Mouse (Mus musculus): ENCODE data around the gene Nrp2. TPM values are rescaled to one million over a fixed set of nuclear protein-coding genes. Genes with fewer than 3 reads are reported as not detected.

Nrp2 gene
- total RNA-seq, 1 experiment, result 14.4 TPM

DNA sequence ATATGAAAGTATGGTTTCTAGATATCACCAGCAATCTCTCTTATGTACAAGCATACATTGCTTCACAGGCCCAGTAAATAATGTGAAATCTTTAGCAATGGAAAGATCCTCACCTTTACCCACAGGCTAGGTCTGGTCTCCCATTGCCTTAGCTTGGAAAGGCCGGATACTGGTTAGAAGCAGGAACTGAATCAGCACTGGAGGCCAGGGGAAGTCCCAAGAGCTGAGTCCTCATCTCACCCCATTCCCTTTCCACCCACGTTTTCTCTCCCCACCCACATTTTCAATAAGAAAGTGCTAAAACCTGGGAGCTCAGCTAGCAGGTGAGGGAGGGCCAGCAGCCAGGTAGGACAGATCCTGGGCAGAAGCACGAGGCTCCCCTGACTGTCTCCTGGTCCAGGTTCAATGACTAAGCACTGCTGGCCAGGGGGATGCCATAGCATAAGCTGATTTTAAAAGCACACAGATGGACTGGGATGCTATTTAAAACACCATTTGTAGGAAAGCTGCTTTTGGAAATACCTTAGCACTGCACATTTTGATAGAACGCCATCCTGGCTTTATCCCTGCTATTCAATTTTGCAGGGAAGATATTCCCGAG is 47.4 kb downstream of the Nrp2 start:
- no peak for TF ChIP-seq MAFK (IDR thresholded peaks at IDR 0.05; ENCODE audit: insufficient read depth, low read depth, low read length)
- no peak for TF ChIP-seq ZNF384 (IDR thresholded peaks at IDR 0.05; ENCODE audit: low read depth, low read length)
- no peak for TF ChIP-seq HCFC1 (IDR thresholded peaks at IDR 0.05; ENCODE audit: borderline replicate concordance, insufficient read depth, low read length)
- no peak for TF ChIP-seq ZC3H11A (IDR thresholded peaks at IDR 0.05; ENCODE audit: borderline replicate concordance, low read depth, low read length)
- no peak for TF ChIP-seq CHD2 (IDR thresholded peaks at IDR 0.05; ENCODE audit: low read depth, low read length)
- DNase-seq (ENCODE audit: low read depth, low spot score), result no peak
- in situ Hi-C loops (cut with MboI; ENCODE audit: low sequenced_read_pairs in 2 of 2, unreplicated experiment in 2 of 2), result no loop called here
- no peak overlapping the region for H3K4me3 ChIP-seq (ENCODE audit: insufficient read depth in 1 of 2, low read depth in 1 of 2, low read length in 2 of 2, poor library complexity in 1 of 2, severe bottlenecking in 1 of 2)
- no peak overlapping the region for H3K27ac ChIP-seq (ENCODE audit: insufficient read depth, low read depth, low read length, poor library complexity, severe bottlenecking)
- H3K9ac ChIP-seq (ENCODE audit: insufficient read depth, low read depth, low read length, poor library complexity, severe bottlenecking), result no peak overlapping the region
- H3K4me1 ChIP-seq (ENCODE audit: control insufficient read depth in 2 of 2, insufficient read depth in 2 of 2, low read length in 2 of 2, poor library complexity in 1 of 2), result peaks cover 3 to 11% of the 10 kb centered on the region in 2 experiments; a peak in 2 of 4 replicates
- H3K36me3 ChIP-seq (ENCODE audit: control insufficient read depth, insufficient read depth, low read length, poor library complexity, severe bottlenecking), result no peaks in the 10 kb centered on the region
- no peaks in the 10 kb centered on the region for H3K9me3 ChIP-seq (ENCODE audit: control insufficient read depth, insufficient read depth, low read depth, low read length)

DNA sequence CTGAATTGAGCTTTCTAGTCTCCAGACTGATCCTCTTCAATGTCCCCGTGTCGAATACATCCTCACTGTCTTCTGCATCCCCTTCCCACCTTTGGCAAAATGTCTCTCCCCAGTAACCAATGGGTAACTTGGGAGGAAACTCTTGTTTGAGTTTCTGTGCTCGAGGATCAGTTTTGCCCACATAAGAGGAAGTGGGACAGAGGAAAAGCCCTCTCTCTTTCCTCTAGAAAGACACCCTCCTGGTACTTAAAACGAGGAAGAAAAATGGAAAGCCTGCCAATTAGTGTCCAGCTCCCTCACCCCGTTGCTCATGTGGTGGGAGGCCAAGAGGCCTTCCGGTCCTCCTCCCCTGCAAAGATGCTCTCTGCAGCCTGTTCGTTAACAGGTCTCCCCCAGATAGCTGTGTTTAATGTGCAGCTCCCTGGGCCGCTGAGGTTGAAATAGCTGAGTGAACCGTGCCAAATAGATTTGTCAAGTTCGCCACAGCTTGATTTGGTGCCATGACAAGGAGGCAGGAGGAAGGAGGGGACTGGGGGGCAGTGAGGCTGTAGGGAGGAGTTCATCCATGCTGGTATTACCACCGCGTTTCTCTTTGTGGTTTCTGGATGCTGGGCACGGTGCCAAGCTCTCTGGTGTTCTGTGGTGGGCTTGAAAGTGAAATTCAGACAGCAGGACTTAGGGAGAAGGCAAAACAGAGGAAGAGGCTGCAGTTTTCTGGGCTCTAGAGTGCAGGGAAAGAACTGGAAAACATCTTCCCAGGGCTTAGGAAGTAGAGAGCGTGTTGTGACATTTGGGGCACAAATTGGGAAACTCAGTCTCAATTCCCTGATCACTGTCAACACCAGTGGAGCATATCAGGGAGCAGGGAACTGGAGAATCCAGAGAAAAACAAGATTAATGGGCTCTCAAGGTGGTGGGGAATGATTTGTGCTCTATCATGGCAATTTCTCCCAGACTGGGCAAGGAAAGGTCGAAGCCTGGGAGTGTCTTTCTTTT is 48.2 kb downstream of the Nrp2 start:
- in situ Hi-C loops (cut with MboI; ENCODE audit: low sequenced_read_pairs in 2 of 2, unreplicated experiment in 2 of 2), result no loop called here
- Histone ChIP-seq H3K4me1 (ENCODE audit: control insufficient read depth in 2 of 2, insufficient read depth in 2 of 2, low read length in 2 of 2, poor library complexity in 1 of 2) (peaks cover 3 to 11% of the 10 kb centered on the region in 2 experiments; a peak in 2 of 4 replicates), H3K27ac (ENCODE audit: insufficient read depth, low read depth, low read length, poor library complexity, severe bottlenecking) (no peak overlapping the region)

DNA sequence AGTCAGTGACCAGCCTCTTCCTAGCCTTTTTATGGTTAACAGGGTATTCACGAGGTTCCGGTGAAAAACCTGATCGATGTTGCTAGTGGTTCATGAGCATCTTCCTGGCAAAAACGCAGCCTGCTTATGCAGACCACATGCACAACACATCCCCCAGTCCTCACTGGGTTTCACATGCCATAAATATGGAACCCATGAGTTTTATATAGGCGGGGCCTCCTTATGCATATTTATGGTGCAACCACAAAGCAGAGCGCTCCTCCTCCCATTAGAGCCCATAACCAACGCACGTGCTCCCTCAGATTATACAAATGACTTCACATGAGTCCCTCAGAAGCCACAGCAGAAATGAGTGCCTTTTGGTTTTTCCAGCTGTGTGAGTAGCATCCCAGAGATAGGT is 49.0 kb downstream of the Nrp2 start:
- in situ Hi-C loops (cut with MboI; ENCODE audit: low sequenced_read_pairs in 2 of 2, unreplicated experiment in 2 of 2), result no loop called here
- Histone ChIP-seq H3K27ac (ENCODE audit: insufficient read depth, low read depth, low read length, poor library complexity, severe bottlenecking) (no peak overlapping the region), H3K36me3 (ENCODE audit: control insufficient read depth, insufficient read depth, low read length, poor library complexity, severe bottlenecking) (no peaks in the 10 kb centered on the region), H3K4me1 (ENCODE audit: control insufficient read depth in 2 of 2, insufficient read depth in 2 of 2, low read length in 2 of 2, poor library complexity in 1 of 2) (peaks cover 3 to 11% of the 10 kb centered on the region in 2 experiments; a peak in 2 of 4 replicates), H3K4me3 (ENCODE audit: insufficient read depth in 1 of 2, low read depth in 1 of 2, low read length in 2 of 2, poor library complexity in 1 of 2, severe bottlenecking in 1 of 2) (no peak overlapping the region), H3K9ac (ENCODE audit: insufficient read depth, low read depth, low read length, poor library complexity, severe bottlenecking) (no peak overlapping the region), H3K9me3 (ENCODE audit: control insufficient read depth, insufficient read depth, low read depth, low read length) (no peaks in the 10 kb centered on the region)
- TF ChIP-seq ZC3H11A (IDR thresholded peaks at IDR 0.05; ENCODE audit: borderline replicate concordance, low read depth, low read length) (no peak), HCFC1 (IDR thresholded peaks at IDR 0.05; ENCODE audit: borderline replicate concordance, insufficient read depth, low read length) (no peak), CHD2 (IDR thresholded peaks at IDR 0.05; ENCODE audit: low read depth, low read length) (no peak), ZNF384 (IDR thresholded peaks at IDR 0.05; ENCODE audit: low read depth, low read length) (no peak), MAFK (IDR thresholded peaks at IDR 0.05; ENCODE audit: insufficient read depth, low read depth, low read length) (no peak)
- DNase-seq (ENCODE audit: low read depth, low spot score), result no peak

More for the DNA sequence above, 48.2 kb downstream of the Nrp2 start:
- TF ChIP-seq MAFK (IDR thresholded peaks at IDR 0.05; ENCODE audit: insufficient read depth, low read depth, low read length), result no peak
- TF ChIP-seq CHD2 (IDR thresholded peaks at IDR 0.05; ENCODE audit: low read depth, low read length), result no peak
- no peak for TF ChIP-seq ZC3H11A (IDR thresholded peaks at IDR 0.05; ENCODE audit: borderline replicate concordance, low read depth, low read length)
- no peak for TF ChIP-seq ZNF384 (IDR thresholded peaks at IDR 0.05; ENCODE audit: low read depth, low read length)
- no peak for TF ChIP-seq HCFC1 (IDR thresholded peaks at IDR 0.05; ENCODE audit: borderline replicate concordance, insufficient read depth, low read length)
- Histone ChIP-seq H3K4me3 (ENCODE audit: insufficient read depth in 1 of 2, low read depth in 1 of 2, low read length in 2 of 2, poor library complexity in 1 of 2, severe bottlenecking in 1 of 2) (no peak overlapping the region), H3K9ac (ENCODE audit: insufficient read depth, low read depth, low read length, poor library complexity, severe bottlenecking) (no peak overlapping the region), H3K36me3 (ENCODE audit: control insufficient read depth, insufficient read depth, low read length, poor library complexity, severe bottlenecking) (no peaks in the 10 kb centered on the region), H3K9me3 (ENCODE audit: control insufficient read depth, insufficient read depth, low read depth, low read length) (no peaks in the 10 kb centered on the region)
- no peak for DNase-seq (ENCODE audit: low read depth, low spot score)

DNA sequence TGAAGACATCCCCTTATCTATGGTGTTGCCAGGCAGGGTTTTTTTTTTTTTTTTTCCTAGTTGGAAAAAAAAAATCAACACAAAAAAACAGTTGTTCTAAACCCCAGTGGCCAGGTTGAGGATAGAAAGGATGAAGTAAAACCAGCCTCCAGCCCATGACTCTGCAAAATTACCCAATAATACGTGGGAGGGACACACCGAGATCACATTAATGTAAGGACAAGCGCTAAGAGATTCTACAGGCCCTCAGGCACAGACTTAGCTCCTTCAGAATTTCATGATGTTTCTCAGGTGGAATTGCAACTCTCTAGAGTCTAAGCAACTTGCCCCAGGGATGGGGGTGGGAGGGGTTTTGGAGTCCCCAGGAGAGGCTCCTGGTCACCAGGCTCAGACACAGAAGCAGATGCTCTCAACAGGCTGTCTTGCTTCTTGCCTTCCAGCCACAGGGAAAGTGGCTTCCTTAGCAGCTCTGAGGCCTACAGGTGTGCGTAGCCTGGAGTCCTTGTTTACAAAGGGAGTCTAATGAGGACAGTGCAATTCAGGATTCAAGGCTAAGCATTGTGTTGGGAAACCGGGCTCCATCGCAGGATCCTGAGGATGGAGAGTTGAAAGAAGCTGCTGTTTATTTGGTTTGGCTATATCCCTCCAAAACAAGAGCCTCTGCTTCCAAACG is 49.7 kb downstream of the Nrp2 start:
- DNase-seq (ENCODE audit: low read depth, low spot score), result no peak
- no peaks in the 10 kb centered on the region for H3K36me3 ChIP-seq (ENCODE audit: control insufficient read depth, insufficient read depth, low read length, poor library complexity, severe bottlenecking)
- no peak overlapping the region for H3K9ac ChIP-seq (ENCODE audit: insufficient read depth, low read depth, low read length, poor library complexity, severe bottlenecking)
- in situ Hi-C loops (cut with MboI; ENCODE audit: low sequenced_read_pairs in 2 of 2, unreplicated experiment in 2 of 2), result no loop called here
- no peak for TF ChIP-seq ZC3H11A (IDR thresholded peaks at IDR 0.05; ENCODE audit: borderline replicate concordance, low read depth, low read length)
- no peak for TF ChIP-seq CHD2 (IDR thresholded peaks at IDR 0.05; ENCODE audit: low read depth, low read length)
- no peak for TF ChIP-seq MAFK (IDR thresholded peaks at IDR 0.05; ENCODE audit: insufficient read depth, low read depth, low read length)
- TF ChIP-seq HCFC1 (IDR thresholded peaks at IDR 0.05; ENCODE audit: borderline replicate concordance, insufficient read depth, low read length), result no peak
- TF ChIP-seq ZNF384 (IDR thresholded peaks at IDR 0.05; ENCODE audit: low read depth, low read length), result no peak
- H3K4me1 ChIP-seq (ENCODE audit: control insufficient read depth in 2 of 2, insufficient read depth in 2 of 2, low read length in 2 of 2, poor library complexity in 1 of 2), result peaks cover 3 to 11% of the 10 kb centered on the region in 2 experiments; a peak in 2 of 4 replicates
- H3K4me3 ChIP-seq (ENCODE audit: insufficient read depth in 1 of 2, low read depth in 1 of 2, low read length in 2 of 2, poor library complexity in 1 of 2, severe bottlenecking in 1 of 2), result no peak overlapping the region
- no peak overlapping the region for H3K27ac ChIP-seq (ENCODE audit: insufficient read depth, low read depth, low read length, poor library complexity, severe bottlenecking)
- no peaks in the 10 kb centered on the region for H3K9me3 ChIP-seq (ENCODE audit: control insufficient read depth, insufficient read depth, low read depth, low read length)
